Mouse (Mus musculus): ENCODE data around the gene Cerkl. TPM values are rescaled to one million over a fixed set of nuclear protein-coding genes. Genes with fewer than 3 reads are reported as not detected.

The Cerkl gene
- polyA plus RNA-seq, 1 experiment from 2014 or later, result 2.9 TPM

GRCm38 (mm10) chr2:79459061-79460045, 2.8 kb upstream of the Cerkl start:
- ATAC-seq (ENCODE audit: low FRiP score) (peak; percentile 42), DNase-seq (ENCODE audit: low spot score) (peak; percentile 75)
- peaks cover 30% of the 10 kb centered on the region for H3K27me3 ChIP-seq (ENCODE audit: control insufficient read depth, insufficient read depth, low read length)
- H3K9ac ChIP-seq (ENCODE audit: low read depth, low read length), result peak overlapping the region; percentile 12; the same call in 1 of the 2 replicates
- no peaks in the 10 kb centered on the region for H3K36me3 ChIP-seq (ENCODE audit: control insufficient read depth, insufficient read depth, low read length)
- peaks cover 12% of the 10 kb centered on the region for H3K4me1 ChIP-seq (replicated peaks; ENCODE audit: control insufficient read depth, insufficient read depth, low read length)
- peak overlapping the region; percentile 43 for H3K4me2 ChIP-seq (replicated peaks; ENCODE audit: low read depth, low read length)
- H3K9me3 ChIP-seq (ENCODE audit: control insufficient read depth, low read length), result no peaks in the 10 kb centered on the region
- H3K4me3 ChIP-seq (ENCODE audit: low read depth, low read length), result peak overlapping the region; percentile 6
- H3K27ac ChIP-seq (ENCODE audit: low read depth, low read length), result peak overlapping the region; percentile 83
- WGBS, result under 1% methylated on average over 44 of the region's 44 CpGs

GRCm38 (mm10) chr2:79457932-79458331, 1.3 kb upstream of the Cerkl start:
- DNase-seq (ENCODE audit: low spot score), result peak; percentile 23
- no peak for ATAC-seq (ENCODE audit: low FRiP score)
- no peak overlapping the region for H3K4me2 ChIP-seq (replicated peaks; ENCODE audit: low read depth, low read length)
- peaks cover 12% of the 10 kb centered on the region for H3K4me1 ChIP-seq (replicated peaks; ENCODE audit: control insufficient read depth, insufficient read depth, low read length)
- peaks cover 36% of the 10 kb centered on the region for H3K27me3 ChIP-seq (ENCODE audit: control insufficient read depth, insufficient read depth, low read length)
- no peak overlapping the region for H3K27ac ChIP-seq (ENCODE audit: low read depth, low read length)
- 28% methylated on average over 3 of the region's 3 CpGs for WGBS
- no peak overlapping the region for H3K4me3 ChIP-seq (ENCODE audit: low read depth, low read length)
- H3K9ac ChIP-seq (ENCODE audit: low read depth, low read length), result no peak overlapping the region
- no peaks in the 10 kb centered on the region for H3K9me3 ChIP-seq (ENCODE audit: control insufficient read depth, low read length)
- no peaks in the 10 kb centered on the region for H3K36me3 ChIP-seq (ENCODE audit: control insufficient read depth, insufficient read depth, low read length)

- WGBS, result 52% methylated on average over 3 of the region's 3 CpGs
- peaks cover 12% of the 10 kb centered on the region for H3K4me1 ChIP-seq (replicated peaks; ENCODE audit: control insufficient read depth, insufficient read depth, low read length)
Measured at GRCm38 (mm10) chr2:79457434-79457833, 849 bp upstream of the Cerkl start.

GRCm38 (mm10) chr2:79455646-79456045, 939 bp downstream of the Cerkl start:
- Histone ChIP-seq H3K4me2 (replicated peaks; ENCODE audit: low read depth, low read length) (peak overlapping the region; percentile 44), H3K36me3 (ENCODE audit: control insufficient read depth, insufficient read depth, low read length) (no peaks in the 10 kb centered on the region), H3K27ac (ENCODE audit: low read depth, low read length) (peak overlapping the region; percentile 52; the same call in 1 of the 2 replicates), H3K9ac (ENCODE audit: low read depth, low read length) (peak overlapping the region; percentile 7), H3K27me3 (ENCODE audit: control insufficient read depth, insufficient read depth, low read length) (peaks cover 34% of the 10 kb centered on the region), H3K4me3 (ENCODE audit: low read depth, low read length) (peak overlapping the region; percentile 43), H3K4me1 (replicated peaks; ENCODE audit: control insufficient read depth, insufficient read depth, low read length) (peaks cover 12% of the 10 kb centered on the region), H3K9me3 (ENCODE audit: control insufficient read depth, low read length) (no peaks in the 10 kb centered on the region)
- DNase-seq (ENCODE audit: low spot score) (peak; percentile 51), ATAC-seq (ENCODE audit: low FRiP score) (no peak)
- WGBS, result 5% methylated on average over 10 of the region's 10 CpGs

More at GRCm38 (mm10) chr2:79457434-79457833, 849 bp upstream of the Cerkl start:
- ATAC-seq (ENCODE audit: low FRiP score), result no peak
- Histone ChIP-seq H3K27me3 (ENCODE audit: control insufficient read depth, insufficient read depth, low read length) (peaks cover 36% of the 10 kb centered on the region), H3K27ac (ENCODE audit: low read depth, low read length) (no peak overlapping the region), H3K4me2 (replicated peaks; ENCODE audit: low read depth, low read length) (no peak overlapping the region), H3K4me3 (ENCODE audit: low read depth, low read length) (no peak overlapping the region), H3K36me3 (ENCODE audit: control insufficient read depth, insufficient read depth, low read length) (no peaks in the 10 kb centered on the region), H3K9me3 (ENCODE audit: control insufficient read depth, low read length) (no peaks in the 10 kb centered on the region), H3K9ac (ENCODE audit: low read depth, low read length) (no peak overlapping the region)
- DNase-seq (ENCODE audit: low spot score), result no peak

- Histone ChIP-seq H3K4me1 (replicated peaks; ENCODE audit: control insufficient read depth, insufficient read depth, low read length) (peaks cover 12% of the 10 kb centered on the region), H3K9me3 (ENCODE audit: control insufficient read depth, low read length) (no peaks in the 10 kb centered on the region), H3K27me3 (ENCODE audit: control insufficient read depth, insufficient read depth, low read length) (peaks cover 28% of the 10 kb centered on the region), H3K4me2 (replicated peaks; ENCODE audit: low read depth, low read length) (peak overlapping the region; percentile 55), H3K4me3 (ENCODE audit: low read depth, low read length) (peak overlapping the region; percentile 43), H3K9ac (ENCODE audit: low read depth, low read length) (peak overlapping the region; percentile 59), H3K27ac (ENCODE audit: low read depth, low read length) (peak overlapping the region; percentile 52), H3K36me3 (ENCODE audit: control insufficient read depth, insufficient read depth, low read length) (no peaks in the 10 kb centered on the region)
- no peak for ATAC-seq (ENCODE audit: low FRiP score)
- 11% methylated on average over 15 of the region's 15 CpGs for WGBS
- DNase-seq (ENCODE audit: low spot score), result peak; percentile 49
Measured at GRCm38 (mm10) chr2:79454786-79455446, 1.7 kb downstream of the Cerkl start.

- Histone ChIP-seq H3K27me3 (ENCODE audit: control insufficient read depth, insufficient read depth, low read length) (peaks cover 22% of the 10 kb centered on the region), H3K4me2 (replicated peaks; ENCODE audit: low read depth, low read length) (peak overlapping the region; percentile 55), H3K36me3 (ENCODE audit: control insufficient read depth, insufficient read depth, low read length) (no peaks in the 10 kb centered on the region), H3K9ac (ENCODE audit: low read depth, low read length) (peak overlapping the region; percentile 59), H3K9me3 (ENCODE audit: control insufficient read depth, low read length) (no peaks in the 10 kb centered on the region), H3K4me1 (replicated peaks; ENCODE audit: control insufficient read depth, insufficient read depth, low read length) (peaks cover 8% of the 10 kb centered on the region), H3K27ac (ENCODE audit: low read depth, low read length) (peak overlapping the region; percentile 52), H3K4me3 (ENCODE audit: low read depth, low read length) (peak overlapping the region; percentile 43)
- 2% methylated on average over 55 of the region's 55 CpGs for WGBS
- DNase-seq (ENCODE audit: low spot score), result peak; percentile 86
- ATAC-seq (ENCODE audit: low FRiP score), result peak; percentile 28; the same call in 1 of the 2 replicates
Measured at GRCm38 (mm10) chr2:79453901-79454781, 2.4 kb downstream of the Cerkl start.

- Histone ChIP-seq H3K4me1 (replicated peaks; ENCODE audit: control insufficient read depth, insufficient read depth, low read length) (no peaks in the 10 kb centered on the region), H3K27me3 (ENCODE audit: control insufficient read depth, insufficient read depth, low read length) (peaks cover 14% of the 10 kb centered on the region), H3K27ac (ENCODE audit: low read depth, low read length) (no peak overlapping the region), H3K36me3 (ENCODE audit: control insufficient read depth, insufficient read depth, low read length) (no peaks in the 10 kb centered on the region), H3K9me3 (ENCODE audit: control insufficient read depth, low read length) (no peaks in the 10 kb centered on the region), H3K4me3 (ENCODE audit: low read depth, low read length) (no peak overlapping the region), H3K4me2 (replicated peaks; ENCODE audit: low read depth, low read length) (no peak overlapping the region), H3K9ac (ENCODE audit: low read depth, low read length) (no peak overlapping the region)
- WGBS, result 55% methylated on average over 5 of the region's 5 CpGs
- DNase-seq (ENCODE audit: low spot score) (no peak), ATAC-seq (ENCODE audit: low FRiP score) (no peak)
Measured at GRCm38 (mm10) chr2:79451438-79451837, 5.1 kb downstream of the Cerkl start.
